Mouse (Mus musculus): ENCODE data around the gene Zc3h12c. TPM values are rescaled to one million over a fixed set of nuclear protein-coding genes. Genes with fewer than 3 reads are reported as not detected.

Zc3h12c gene
- polyA plus RNA-seq, 1 experiment: 6.6 TPM

DNA sequence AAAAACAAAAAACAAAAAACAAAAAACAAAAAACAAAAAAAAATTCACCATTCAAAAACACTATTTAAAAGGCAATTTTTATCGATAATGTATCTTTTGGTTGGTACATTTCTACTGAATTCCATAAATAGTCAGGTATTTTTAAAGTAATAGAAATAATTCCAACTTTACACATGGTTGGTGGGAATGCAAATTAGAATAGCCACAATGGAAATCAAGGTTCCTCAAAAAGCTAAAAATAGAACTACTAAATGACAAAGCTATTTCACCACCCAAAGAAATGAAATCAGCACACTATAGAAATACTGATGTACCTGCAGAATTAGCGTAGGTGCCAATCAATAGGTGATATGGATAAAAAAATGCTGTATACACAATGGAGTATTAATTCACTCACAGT lies 5.6 kb upstream of the Zc3h12c start:
- Histone ChIP-seq H3K27me3 (ENCODE audit: control insufficient read depth, insufficient read depth, low read length) (no peaks in the 10 kb centered on the region), H3K4me3 (replicated peaks; ENCODE audit: insufficient read depth, low read depth, low read length) (no peak overlapping the region), H3K27ac (ENCODE audit: insufficient read depth, low read length) (no peak overlapping the region), H3K4me1 (ENCODE audit: control insufficient read depth, insufficient read depth, low read length) (no peaks in the 10 kb centered on the region)
- TF ChIP-seq POLR2A (IDR thresholded peaks at IDR 0.05; ENCODE audit: borderline replicate concordance, insufficient read depth, low read length): no peak
- no peak for TF ChIP-seq CTCF (IDR thresholded peaks at IDR 0.05; ENCODE audit: borderline replicate concordance, insufficient read depth, low read depth, low read length)
- DNase-seq: no peak
- over 99% methylated on average over 2 of the region's 2 CpGs for WGBS

DNA sequence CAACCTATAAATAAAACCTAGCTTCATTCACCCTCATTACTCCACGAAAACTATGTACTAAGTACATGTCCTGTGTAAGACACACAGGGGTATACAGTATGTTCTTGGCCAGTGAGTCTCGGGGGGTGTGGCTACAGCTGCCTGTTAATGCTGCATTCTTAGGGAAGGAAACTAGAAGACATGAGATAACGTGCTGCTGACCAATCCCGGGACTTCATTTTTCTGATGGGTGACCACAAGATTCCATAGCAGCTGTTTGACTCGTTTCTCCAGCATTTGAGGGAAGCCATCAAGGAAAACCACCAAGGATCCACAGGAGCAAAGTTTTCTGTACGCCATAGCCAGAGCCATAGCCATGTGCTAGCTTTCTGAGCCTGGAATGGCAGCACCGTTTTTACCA lies 4.2 kb upstream of the Zc3h12c start:
- Histone ChIP-seq H3K27me3 (ENCODE audit: control insufficient read depth, insufficient read depth, low read length) (no peaks in the 10 kb centered on the region), H3K27ac (ENCODE audit: insufficient read depth, low read length) (no peak overlapping the region), H3K4me1 (ENCODE audit: control insufficient read depth, insufficient read depth, low read length) (no peaks in the 10 kb centered on the region), H3K4me3 (replicated peaks; ENCODE audit: insufficient read depth, low read depth, low read length) (no peak overlapping the region)
- DNase-seq: no peak
- 71% methylated on average over 7 of the region's 7 CpGs for WGBS
- no peak for TF ChIP-seq POLR2A (IDR thresholded peaks at IDR 0.05; ENCODE audit: borderline replicate concordance, insufficient read depth, low read length)
- TF ChIP-seq CTCF (IDR thresholded peaks at IDR 0.05; ENCODE audit: borderline replicate concordance, insufficient read depth, low read depth, low read length): no peak

DNA sequence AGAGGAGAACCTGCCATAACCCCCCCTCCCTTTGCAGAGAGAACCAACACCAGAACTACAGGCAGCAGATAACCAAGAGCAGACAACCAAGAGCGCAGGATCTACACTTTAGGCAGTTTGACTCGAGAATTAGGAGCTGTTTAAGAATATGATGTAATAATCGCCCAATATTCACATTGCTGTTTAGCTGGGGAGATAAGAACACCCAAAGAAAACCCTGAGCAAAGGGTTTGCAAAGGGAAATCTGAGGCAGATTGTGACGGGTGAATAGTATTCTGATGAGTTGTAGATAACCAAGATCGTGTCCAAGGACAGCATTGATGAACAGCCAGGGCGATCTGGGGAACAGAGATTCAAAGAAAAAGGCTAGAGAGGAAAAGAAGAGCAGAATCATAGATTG lies 2.3 kb upstream of the Zc3h12c start:
- H3K4me1 ChIP-seq (ENCODE audit: control insufficient read depth, insufficient read depth, low read length): peaks cover 4% of the 10 kb centered on the region; the same call in 1 of the 2 replicates
- H3K27ac ChIP-seq (ENCODE audit: insufficient read depth, low read length): no peak overlapping the region
- no peak for TF ChIP-seq CTCF (IDR thresholded peaks at IDR 0.05; ENCODE audit: borderline replicate concordance, insufficient read depth, low read depth, low read length)
- no peak for TF ChIP-seq POLR2A (IDR thresholded peaks at IDR 0.05; ENCODE audit: borderline replicate concordance, insufficient read depth, low read length)
- H3K4me3 ChIP-seq (replicated peaks; ENCODE audit: insufficient read depth, low read depth, low read length): no peak overlapping the region
- DNase-seq: no peak
- H3K27me3 ChIP-seq (ENCODE audit: control insufficient read depth, insufficient read depth, low read length): no peaks in the 10 kb centered on the region
- WGBS: 88% methylated on average over 6 of the region's 6 CpGs

DNA sequence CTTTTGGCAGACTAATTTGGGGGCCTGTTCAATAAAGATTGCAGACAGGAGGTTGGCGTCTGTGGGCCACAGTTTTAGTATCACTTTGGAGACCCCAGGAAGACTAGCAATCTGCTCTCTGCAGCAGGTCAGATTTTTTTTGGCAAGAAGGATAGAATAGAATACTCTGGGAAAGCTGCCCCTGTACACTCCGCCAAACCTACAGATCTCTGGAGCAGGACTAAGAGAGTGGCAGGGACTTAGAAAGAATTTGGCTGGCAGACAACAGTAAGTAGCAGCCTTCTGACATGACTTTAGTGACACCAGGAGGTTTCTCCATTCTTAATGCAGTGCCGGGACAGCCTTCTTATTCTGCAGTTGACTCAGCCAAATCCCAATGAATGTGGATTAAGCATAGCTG lies 1.8 kb upstream of the Zc3h12c start:
- Histone ChIP-seq H3K4me3 (replicated peaks; ENCODE audit: insufficient read depth, low read depth, low read length) (no peak overlapping the region), H3K27me3 (ENCODE audit: control insufficient read depth, insufficient read depth, low read length) (no peaks in the 10 kb centered on the region), H3K4me1 (ENCODE audit: control insufficient read depth, insufficient read depth, low read length) (peaks cover 4% of the 10 kb centered on the region; the same call in 1 of the 2 replicates), H3K27ac (ENCODE audit: insufficient read depth, low read length) (no peak overlapping the region)
- TF ChIP-seq POLR2A (IDR thresholded peaks at IDR 0.05; ENCODE audit: borderline replicate concordance, insufficient read depth, low read length) (no peak), CTCF (IDR thresholded peaks at IDR 0.05; ENCODE audit: borderline replicate concordance, insufficient read depth, low read depth, low read length) (no peak)
- no peak for DNase-seq
- WGBS: 66% methylated on average over 3 of the region's 3 CpGs

DNA sequence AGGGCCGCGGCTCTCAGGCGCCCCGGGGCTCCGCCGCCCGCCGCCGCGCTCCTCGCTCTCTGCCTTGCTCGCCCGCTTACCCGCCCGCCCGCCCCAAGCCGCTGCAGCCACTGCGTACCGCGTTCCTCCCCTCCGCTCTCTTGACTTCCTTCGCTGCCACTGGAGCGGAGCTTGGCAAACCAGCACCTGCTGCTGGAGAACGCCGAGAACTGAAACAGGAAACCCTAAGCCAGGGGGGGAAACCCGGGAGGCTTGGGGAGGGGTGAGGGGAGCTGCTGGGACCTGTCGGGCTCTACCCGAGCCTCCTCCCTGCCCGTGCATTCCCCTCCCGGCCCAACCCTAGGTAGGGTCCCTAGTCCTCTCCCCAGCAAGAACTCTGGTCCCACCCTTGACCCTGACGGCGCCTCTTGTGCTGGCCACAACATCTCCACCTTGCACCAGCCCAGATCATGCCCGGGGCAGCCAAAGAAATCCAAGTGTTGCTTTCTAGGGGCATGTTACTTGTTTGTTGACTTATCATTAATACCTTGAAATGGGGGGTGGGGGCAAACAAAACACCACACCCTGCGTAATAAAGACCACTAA lies 406 bp upstream of the Zc3h12c start:
- Histone ChIP-seq H3K4me1 (ENCODE audit: control insufficient read depth, insufficient read depth, low read length) (peaks cover 4% of the 10 kb centered on the region; the same call in 1 of the 2 replicates), H3K27ac (ENCODE audit: insufficient read depth, low read length) (peak overlapping the region; percentile 52; the same call in 1 of the 2 replicates), H3K27me3 (ENCODE audit: control insufficient read depth, insufficient read depth, low read length) (no peaks in the 10 kb centered on the region), H3K4me3 (replicated peaks; ENCODE audit: insufficient read depth, low read depth, low read length) (peak overlapping the region; percentile 68)
- 3% methylated on average over 33 of the region's 34 CpGs for WGBS
- DNase-seq: peak in 1 of 2 experiments; percentile 85
- TF ChIP-seq POLR2A (IDR thresholded peaks at IDR 0.05; ENCODE audit: borderline replicate concordance, insufficient read depth, low read length) (peak; percentile 40; the same call in 1 of the 2 replicates), CTCF (IDR thresholded peaks at IDR 0.05; ENCODE audit: borderline replicate concordance, insufficient read depth, low read depth, low read length) (peak; percentile 28; the same call in 1 of the 2 replicates)

DNA sequence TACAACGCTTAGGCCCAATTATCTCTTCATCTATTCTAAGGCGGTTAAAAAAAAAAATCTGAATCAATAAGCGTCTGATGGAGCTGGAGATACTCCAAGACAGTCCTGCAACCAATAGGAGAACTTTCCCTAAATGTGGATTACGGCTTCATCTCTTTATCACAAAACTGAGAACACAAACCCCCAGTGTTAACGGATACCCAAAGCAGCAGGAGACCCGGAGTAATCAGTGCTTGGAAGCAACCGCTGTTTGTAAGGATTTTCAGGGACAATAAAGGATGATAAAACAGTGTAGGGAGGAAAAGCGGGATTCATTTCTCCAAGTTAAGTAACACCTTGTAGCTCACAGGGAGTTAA lies 888 bp downstream of the Zc3h12c start:
- peak overlapping the region; percentile 52 for H3K27ac ChIP-seq (ENCODE audit: insufficient read depth, low read length)
- TF ChIP-seq CTCF (IDR thresholded peaks at IDR 0.05; ENCODE audit: borderline replicate concordance, insufficient read depth, low read depth, low read length): no peak
- TF ChIP-seq POLR2A (IDR thresholded peaks at IDR 0.05; ENCODE audit: borderline replicate concordance, insufficient read depth, low read length): no peak
- WGBS: under 1% methylated on average over 8 of the region's 8 CpGs

DNA sequence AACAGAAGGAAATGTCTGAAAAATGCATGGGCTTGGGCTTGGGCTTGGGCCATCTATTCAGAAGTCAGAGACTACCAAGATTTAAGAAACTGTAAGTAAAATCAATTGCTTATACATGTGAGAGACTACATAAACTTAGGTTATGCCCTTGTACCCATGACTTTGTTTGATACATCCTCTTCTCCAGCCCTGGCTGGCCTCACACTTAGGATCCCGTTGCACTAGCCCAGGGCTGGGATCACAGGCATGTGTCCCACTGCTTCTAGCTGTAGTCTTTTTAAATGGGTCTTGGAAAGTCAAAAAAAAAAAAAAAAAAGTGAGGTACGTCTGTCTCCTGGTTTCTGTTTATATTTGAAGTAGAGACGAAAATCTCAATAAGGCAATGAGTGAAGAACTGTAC lies 1.3 kb downstream of the Zc3h12c start:
- WGBS: 7% methylated on average over 3 of the region's 3 CpGs
- DNase-seq: no peak
- TF ChIP-seq POLR2A (IDR thresholded peaks at IDR 0.05; ENCODE audit: borderline replicate concordance, insufficient read depth, low read length): no peak
- no peak for TF ChIP-seq CTCF (IDR thresholded peaks at IDR 0.05; ENCODE audit: borderline replicate concordance, insufficient read depth, low read depth, low read length)

More for the DNA sequence above, 888 bp downstream of the Zc3h12c start:
- peak overlapping the region; percentile 68 for H3K4me3 ChIP-seq (replicated peaks; ENCODE audit: insufficient read depth, low read depth, low read length)
- H3K27me3 ChIP-seq (ENCODE audit: control insufficient read depth, insufficient read depth, low read length): no peaks in the 10 kb centered on the region
- H3K4me1 ChIP-seq (ENCODE audit: control insufficient read depth, insufficient read depth, low read length): peaks cover 4% of the 10 kb centered on the region; the same call in 1 of the 2 replicates
- no peak for DNase-seq

DNA sequence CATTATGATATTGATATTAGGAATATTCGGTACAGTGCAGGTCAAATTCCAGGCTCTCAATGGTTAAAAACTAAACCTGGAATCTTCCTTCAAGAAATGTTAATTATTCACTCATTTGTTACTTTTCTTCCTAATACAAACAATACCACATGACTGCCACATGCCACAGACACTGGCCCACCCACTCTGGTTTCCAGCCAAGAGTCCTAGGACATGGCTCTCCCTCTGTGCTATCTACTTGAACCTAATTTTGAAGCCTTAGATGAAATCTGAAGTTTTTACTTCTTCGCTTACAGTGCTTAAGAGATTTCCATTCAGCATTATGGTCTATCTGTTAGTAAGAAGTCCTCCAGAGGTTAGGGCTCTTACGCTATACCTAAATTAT lies 2.7 kb downstream of the Zc3h12c start:
- 96% methylated on average over 3 of the region's 3 CpGs for WGBS

More for the DNA sequence above, 1.3 kb downstream of the Zc3h12c start:
- H3K27me3 ChIP-seq (ENCODE audit: control insufficient read depth, insufficient read depth, low read length): no peaks in the 10 kb centered on the region
- H3K4me1 ChIP-seq (ENCODE audit: control insufficient read depth, insufficient read depth, low read length): peaks cover 4% of the 10 kb centered on the region; the same call in 1 of the 2 replicates
- H3K4me3 ChIP-seq (replicated peaks; ENCODE audit: insufficient read depth, low read depth, low read length): peak overlapping the region; percentile 68
- no peak overlapping the region for H3K27ac ChIP-seq (ENCODE audit: insufficient read depth, low read length)

More for the DNA sequence above, 2.7 kb downstream of the Zc3h12c start:
- H3K27ac ChIP-seq (ENCODE audit: insufficient read depth, low read length): no peak overlapping the region
- peaks cover 4% of the 10 kb centered on the region; the same call in 1 of the 2 replicates for H3K4me1 ChIP-seq (ENCODE audit: control insufficient read depth, insufficient read depth, low read length)
- TF ChIP-seq CTCF (IDR thresholded peaks at IDR 0.05; ENCODE audit: borderline replicate concordance, insufficient read depth, low read depth, low read length) (no peak), POLR2A (IDR thresholded peaks at IDR 0.05; ENCODE audit: borderline replicate concordance, insufficient read depth, low read length) (no peak)
- H3K4me3 ChIP-seq (replicated peaks; ENCODE audit: insufficient read depth, low read depth, low read length): no peak overlapping the region
- DNase-seq: no peak
- no peaks in the 10 kb centered on the region for H3K27me3 ChIP-seq (ENCODE audit: control insufficient read depth, insufficient read depth, low read length)

Measured in cerebellum, adult 2 months (tissue).